Mouse (Mus musculus): ENCODE measurements around the gene Espn.

DNA sequence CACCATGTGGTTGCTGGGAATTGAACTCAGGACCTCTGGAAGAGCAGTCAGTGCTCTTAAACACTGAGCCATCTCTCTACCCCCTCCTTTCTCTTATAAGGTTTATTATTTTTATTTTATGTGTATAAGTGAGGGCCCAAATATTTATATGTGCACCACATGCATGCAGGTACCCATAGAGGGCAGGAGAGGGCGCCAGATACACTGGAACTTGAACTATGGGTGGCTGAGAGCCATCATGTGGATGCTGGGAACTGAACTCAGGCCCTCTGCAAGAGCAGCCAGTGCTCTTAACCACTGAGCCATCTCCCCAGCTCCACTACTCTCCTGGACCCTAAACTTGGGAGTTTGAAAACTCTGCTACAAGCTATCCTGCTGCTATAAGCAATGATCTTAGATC lies 8.5 kb downstream of the Espn start:
- TF ChIP-seq FLI1 (IDR thresholded peaks at IDR 0.05; ENCODE audit: low read length) (no peak), GATA1 (IDR thresholded peaks at IDR 0.05; ENCODE audit: borderline replicate concordance, low read length) (no peak)

Measured in megakaryocyte, embryonic 14.5 days (primary cell).